Mouse (Mus musculus) cerebellum, adult 2 months (tissue): ENCODE data around the gene Zfp94.

Experiments used
- CTCF ChIP-seq: fragments of 200-500 bp; IDR thresholded peaks from 2 replicates; pipeline ENCODE4 v1.5.1; 2011; ENCODE audit warnings: low read depth, mild to moderate bottlenecking, control low read depth, low read length, moderate library complexity, borderline replicate concordance; ENCODE audit not compliant: insufficient read depth
- POLR2A ChIP-seq: fragments of 200-500 bp; IDR thresholded peaks from 2 replicates; pipeline ENCODE4 v1.6.1; 2011; ENCODE audit warnings: low read length, control low read depth, borderline replicate concordance; ENCODE audit not compliant: insufficient read depth

- TF ChIP-seq CTCF (no peak), POLR2A (no peak)
Measured at GRCm38 (mm10) chr7:24259306-24259999, 57.0 kb downstream of the Zfp94 start.
